Mouse (Mus musculus): ENCODE results near the gene Sec14l2. TPM values are rescaled to one million over a fixed set of nuclear protein-coding genes. Genes with fewer than 3 reads are reported as not detected.

The Sec14l2 gene
- polyA plus RNA-seq, 1 experiment from 2014 or later = 1.4 TPM

GRCm38 (mm10) chr11:4094378-4095170 lies 28.6 kb downstream of the Sec14l2 start:
- peak overlapping the region; percentile 53 for H3K4me3 ChIP-seq (replicated peaks)

GRCm38 (mm10) chr11:4093459-4094377 lies 29.5 kb downstream of the Sec14l2 start:
- no peak overlapping the region for H3K9ac ChIP-seq
- peaks cover 19% of the 10 kb centered on the region for H3K4me1 ChIP-seq (replicated peaks)
- H3K9me3 ChIP-seq = no peaks in the 10 kb centered on the region
- peak; percentile 6; the same call in 1 of the 2 replicates for ATAC-seq
- 68% methylated on average over 18 of the region's 18 CpGs for WGBS
- H3K36me3 ChIP-seq = peaks cover 18% of the 10 kb centered on the region
- peak overlapping the region; percentile 84 for H3K27ac ChIP-seq
- H3K4me3 ChIP-seq (replicated peaks) = peak overlapping the region; percentile 53; the same call in 1 of the 2 replicates
- peak overlapping the region; percentile 75 for H3K4me2 ChIP-seq (replicated peaks)
- no peaks in the 10 kb centered on the region for H3K27me3 ChIP-seq (replicated peaks)

More at GRCm38 (mm10) chr11:4094378-4095170, 28.6 kb downstream of the Sec14l2 start:
- Histone ChIP-seq H3K4me2 (replicated peaks) (peak overlapping the region; percentile 75), H3K36me3 (peaks cover 18% of the 10 kb centered on the region), H3K9me3 (no peaks in the 10 kb centered on the region), H3K4me1 (replicated peaks) (peaks cover 19% of the 10 kb centered on the region), H3K27me3 (replicated peaks) (no peaks in the 10 kb centered on the region), H3K27ac (peak overlapping the region; percentile 84), H3K9ac (peak overlapping the region; percentile 58)
- ATAC-seq = peak; percentile 16
- WGBS = 9% methylated on average over 24 of the region's 24 CpGs

- Histone ChIP-seq H3K36me3 (peaks cover 16% of the 10 kb centered on the region), H3K4me2 (replicated peaks) (no peak overlapping the region), H3K4me3 (replicated peaks) (no peak overlapping the region), H3K9me3 (no peaks in the 10 kb centered on the region), H3K27ac (no peak overlapping the region), H3K27me3 (replicated peaks) (no peaks in the 10 kb centered on the region), H3K4me1 (replicated peaks) (no peaks in the 10 kb centered on the region), H3K9ac (no peak overlapping the region)
- ATAC-seq = no peak
- 62% methylated on average over 2 of the region's 2 CpGs for whole genome bisulfite sequencing
Observed at GRCm38 (mm10) chr11:4087267-4087666, 35.9 kb downstream of the Sec14l2 start.

- H3K36me3 ChIP-seq = peaks cover 6% of the 10 kb centered on the region; the same call in 1 of the 2 replicates
- no peak overlapping the region for H3K4me3 ChIP-seq (replicated peaks)
- H3K4me2 ChIP-seq (replicated peaks) = no peak overlapping the region
- no peak overlapping the region for H3K27ac ChIP-seq
- no peaks in the 10 kb centered on the region for H3K9me3 ChIP-seq
- 75% methylated on average over 1 of the region's 1 CpGs for WGBS
- H3K9ac ChIP-seq = no peak overlapping the region
- H3K27me3 ChIP-seq (replicated peaks) = no peaks in the 10 kb centered on the region
- no peaks in the 10 kb centered on the region for H3K4me1 ChIP-seq (replicated peaks)
- no peak for ATAC-seq
Observed at GRCm38 (mm10) chr11:4086246-4086645, 37.0 kb downstream of the Sec14l2 start.

- H3K4me1 ChIP-seq (replicated peaks) = no peaks in the 10 kb centered on the region
- H3K9me3 ChIP-seq = no peaks in the 10 kb centered on the region
- H3K27ac ChIP-seq = no peak overlapping the region
- H3K36me3 ChIP-seq = no peaks in the 10 kb centered on the region
- H3K4me2 ChIP-seq (replicated peaks) = no peak overlapping the region
- H3K27me3 ChIP-seq (replicated peaks) = no peaks in the 10 kb centered on the region
- no peak overlapping the region for H3K9ac ChIP-seq
- no peak for ATAC-seq
- no peak overlapping the region for H3K4me3 ChIP-seq (replicated peaks)
- 26% methylated on average over 5 of the region's 5 CpGs for WGBS
Observed at GRCm38 (mm10) chr11:4083316-4084078, 39.7 kb downstream of the Sec14l2 start.

- WGBS = 4% methylated on average over 4 of the region's 4 CpGs
- no peak overlapping the region for H3K4me3 ChIP-seq (replicated peaks)
- ATAC-seq = peak; percentile 39; the same call in 1 of the 2 replicates
Observed at GRCm38 (mm10) chr11:4080219-4080618, 43.0 kb downstream of the Sec14l2 start.

GRCm38 (mm10) chr11:4078267-4078933 lies 44.8 kb downstream of the Sec14l2 start:
- WGBS = 83% methylated on average over 7 of the region's 7 CpGs
- ATAC-seq = no peak

More at GRCm38 (mm10) chr11:4080219-4080618, 43.0 kb downstream of the Sec14l2 start:
- Histone ChIP-seq H3K9ac (no peak overlapping the region), H3K9me3 (no peaks in the 10 kb centered on the region), H3K4me1 (replicated peaks) (no peaks in the 10 kb centered on the region), H3K27ac (no peak overlapping the region), H3K27me3 (replicated peaks) (no peaks in the 10 kb centered on the region), H3K36me3 (no peaks in the 10 kb centered on the region), H3K4me2 (replicated peaks) (no peak overlapping the region)

GRCm38 (mm10) chr11:4076633-4077032 lies 46.6 kb downstream of the Sec14l2 start:
- Histone ChIP-seq H3K27ac (no peak overlapping the region), H3K36me3 (no peaks in the 10 kb centered on the region), H3K4me1 (replicated peaks) (no peaks in the 10 kb centered on the region), H3K27me3 (replicated peaks) (no peaks in the 10 kb centered on the region), H3K9me3 (no peaks in the 10 kb centered on the region), H3K9ac (no peak overlapping the region), H3K4me2 (replicated peaks) (no peak overlapping the region), H3K4me3 (replicated peaks) (no peak overlapping the region)
- 11% methylated on average over 8 of the region's 8 CpGs for WGBS
- no peak for ATAC-seq

More at GRCm38 (mm10) chr11:4078267-4078933, 44.8 kb downstream of the Sec14l2 start:
- Histone ChIP-seq H3K4me1 (replicated peaks) (no peaks in the 10 kb centered on the region), H3K36me3 (no peaks in the 10 kb centered on the region), H3K27me3 (replicated peaks) (no peaks in the 10 kb centered on the region), H3K4me2 (replicated peaks) (no peak overlapping the region), H3K9me3 (no peaks in the 10 kb centered on the region), H3K27ac (no peak overlapping the region), H3K4me3 (replicated peaks) (no peak overlapping the region), H3K9ac (no peak overlapping the region)

GRCm38 (mm10) chr11:4069664-4070063 lies 53.6 kb downstream of the Sec14l2 start:
- no peak for ATAC-seq
- Histone ChIP-seq H3K9ac (no peak overlapping the region), H3K9me3 (no peaks in the 10 kb centered on the region), H3K4me2 (replicated peaks) (no peak overlapping the region), H3K27me3 (replicated peaks) (peaks cover 3% of the 10 kb centered on the region; the same call in 1 of the 2 replicates), H3K4me1 (replicated peaks) (no peaks in the 10 kb centered on the region), H3K27ac (no peak overlapping the region), H3K36me3 (no peaks in the 10 kb centered on the region), H3K4me3 (replicated peaks) (no peak overlapping the region)
- 83% methylated on average over 1 of the region's 1 CpGs for WGBS

GRCm38 (mm10) chr11:4064627-4065122 lies 58.5 kb downstream of the Sec14l2 start, which contains the start of gene Sec14l3:
Gene Sec14l3 (plus strand): TSS chr11:4064841.
- H3K27ac ChIP-seq = no peak within 1 kb of the TSS
- no peak within 1 kb of the TSS for H3K9ac ChIP-seq
- 48% methylated on average over 5 of the region's 5 CpGs for WGBS
- ATAC-seq = no peak
- H3K4me2 ChIP-seq (replicated peaks) = no peak within 1 kb of the TSS
- no peaks in the 10 kb centered on the region for H3K9me3 ChIP-seq
- H3K27me3 ChIP-seq (replicated peaks) = peaks cover 6% of the 10 kb centered on the region; the same call in 1 of the 2 replicates
- H3K4me1 ChIP-seq (replicated peaks) = no peaks in the 10 kb centered on the region
- no peaks in the 10 kb centered on the region for H3K36me3 ChIP-seq
- H3K4me3 ChIP-seq (replicated peaks) = no peak within 1 kb of the TSS

- Histone ChIP-seq H3K4me2 (replicated peaks) (no peak overlapping the region), H3K9me3 (no peaks in the 10 kb centered on the region), H3K4me3 (replicated peaks) (no peak overlapping the region), H3K9ac (no peak overlapping the region), H3K27ac (no peak overlapping the region), H3K36me3 (no peaks in the 10 kb centered on the region), H3K27me3 (replicated peaks) (peaks cover 6% of the 10 kb centered on the region; the same call in 1 of the 2 replicates), H3K4me1 (replicated peaks) (no peaks in the 10 kb centered on the region)
- ATAC-seq = no peak
- WGBS = 45% methylated on average over 6 of the region's 6 CpGs
Observed at GRCm38 (mm10) chr11:4062981-4063380, 60.2 kb downstream of the Sec14l2 start.
